Mouse (Mus musculus): Measurements from ENCODE around the gene Fhl2. TPM values are rescaled to one million over a fixed set of nuclear protein-coding genes. Genes with fewer than 3 reads are reported as not detected.
"Not testable (repeated sequence)": the region's sequence is repeated elsewhere in the genome, so short reads cannot be mapped to it uniquely, and the experiment has no call there.

Gene Fhl2
- polyA plus RNA-seq, 1 experiment from 2014 or later, result 29.0 TPM

GRCm38 (mm10) chr1:43199867-43200240 lies 3.1 kb upstream of the Fhl2 start:
- 90% methylated on average over 3 of the region's 3 CpGs for WGBS
- ATAC-seq (ENCODE audit: low read depth), result no peak

GRCm38 (mm10) chr1:43199210-43199866 lies 2.6 kb upstream of the Fhl2 start:
- no peak overlapping the region for H3K4me3 ChIP-seq (ENCODE audit: low read depth, low read length)
- H3K9me3 ChIP-seq (ENCODE audit: control insufficient read depth, low read length), result no peaks in the 10 kb centered on the region
- ATAC-seq (ENCODE audit: low read depth), result no peak
- no peaks in the 10 kb centered on the region for H3K27me3 ChIP-seq (ENCODE audit: control insufficient read depth, insufficient read depth, low read length)
- WGBS, result 95% methylated on average over 3 of the region's 3 CpGs
- H3K36me3 ChIP-seq (ENCODE audit: control insufficient read depth, insufficient read depth, low read length), result no peaks in the 10 kb centered on the region
- no peaks in the 10 kb centered on the region for H3K4me1 ChIP-seq (ENCODE audit: control insufficient read depth, insufficient read depth, low read length)
- no peak overlapping the region for H3K4me2 ChIP-seq (ENCODE audit: low read depth, low read length)
- no peak overlapping the region for H3K9ac ChIP-seq (replicated peaks; ENCODE audit: low read depth, low read length)
- H3K27ac ChIP-seq (ENCODE audit: low read depth, low read length), result no peak overlapping the region

More at GRCm38 (mm10) chr1:43199867-43200240, 3.1 kb upstream of the Fhl2 start:
- Histone ChIP-seq H3K27ac (ENCODE audit: low read depth, low read length) (no peak overlapping the region), H3K4me2 (ENCODE audit: low read depth, low read length) (no peak overlapping the region), H3K9ac (replicated peaks; ENCODE audit: low read depth, low read length) (no peak overlapping the region), H3K4me3 (ENCODE audit: low read depth, low read length) (no peak overlapping the region), H3K9me3 (ENCODE audit: control insufficient read depth, low read length) (no peaks in the 10 kb centered on the region), H3K4me1 (ENCODE audit: control insufficient read depth, insufficient read depth, low read length) (no peaks in the 10 kb centered on the region), H3K36me3 (ENCODE audit: control insufficient read depth, insufficient read depth, low read length) (no peaks in the 10 kb centered on the region), H3K27me3 (ENCODE audit: control insufficient read depth, insufficient read depth, low read length) (no peaks in the 10 kb centered on the region)

DNA sequence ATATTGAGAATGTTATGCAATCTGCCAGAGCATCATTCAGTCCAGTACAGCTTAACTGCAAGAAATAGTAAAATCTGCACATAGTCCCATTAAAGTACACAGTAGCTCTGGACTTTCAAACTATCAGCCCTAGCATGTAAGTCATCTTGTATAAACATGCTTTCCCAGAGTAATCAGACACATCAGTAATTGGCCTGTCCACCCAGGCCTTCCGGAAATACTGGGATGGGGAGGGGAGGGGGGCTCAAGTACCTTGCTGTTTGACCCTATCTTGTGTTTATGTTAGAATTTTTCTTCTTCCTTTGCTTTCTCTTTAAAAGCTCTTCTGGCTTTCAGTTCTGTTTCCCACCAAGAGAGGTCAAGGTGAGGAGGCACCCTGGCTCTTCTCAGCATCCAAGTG lies 725 bp downstream of the Fhl2 start:
- no peak for ATAC-seq (ENCODE audit: low read depth)
- H3K27ac ChIP-seq (ENCODE audit: low read depth, low read length), result no peak overlapping the region
- 77% methylated on average over 1 of the region's 1 CpGs for WGBS
- H3K4me2 ChIP-seq (ENCODE audit: low read depth, low read length), result no peak overlapping the region
- H3K36me3 ChIP-seq (ENCODE audit: control insufficient read depth, insufficient read depth, low read length), result no peaks in the 10 kb centered on the region
- H3K4me1 ChIP-seq (ENCODE audit: control insufficient read depth, insufficient read depth, low read length), result no peaks in the 10 kb centered on the region
- H3K4me3 ChIP-seq (ENCODE audit: low read depth, low read length), result no peak overlapping the region
- H3K27me3 ChIP-seq (ENCODE audit: control insufficient read depth, insufficient read depth, low read length), result no peaks in the 10 kb centered on the region
- H3K9me3 ChIP-seq (ENCODE audit: control insufficient read depth, low read length), result no peaks in the 10 kb centered on the region
- H3K9ac ChIP-seq (replicated peaks; ENCODE audit: low read depth, low read length), result no peak overlapping the region

- H3K36me3 ChIP-seq (ENCODE audit: control insufficient read depth, insufficient read depth, low read length), result no peaks in the 10 kb centered on the region
- H3K27ac ChIP-seq (ENCODE audit: low read depth, low read length), result no peak overlapping the region
- H3K4me2 ChIP-seq (ENCODE audit: low read depth, low read length), result no peak overlapping the region
- H3K9ac ChIP-seq (replicated peaks; ENCODE audit: low read depth, low read length), result no peak overlapping the region
- no peak overlapping the region for H3K4me3 ChIP-seq (ENCODE audit: low read depth, low read length)
- H3K9me3 ChIP-seq (ENCODE audit: control insufficient read depth, low read length), result no peaks in the 10 kb centered on the region
- H3K27me3 ChIP-seq (ENCODE audit: control insufficient read depth, insufficient read depth, low read length), result no peaks in the 10 kb centered on the region
- WGBS, result 93% methylated on average over 6 of the region's 6 CpGs
- no peaks in the 10 kb centered on the region for H3K4me1 ChIP-seq (ENCODE audit: control insufficient read depth, insufficient read depth, low read length)
- ATAC-seq (ENCODE audit: low read depth), result no peak
These were observed 3.4 kb downstream of the Fhl2 start for GRCm38 (mm10) chr1:43193423-43193822.

- Histone ChIP-seq H3K4me1 (ENCODE audit: control insufficient read depth, insufficient read depth, low read length) (no peaks in the 10 kb centered on the region), H3K27me3 (ENCODE audit: control insufficient read depth, insufficient read depth, low read length) (no peaks in the 10 kb centered on the region), H3K9me3 (ENCODE audit: control insufficient read depth, low read length) (no peaks in the 10 kb centered on the region), H3K36me3 (ENCODE audit: control insufficient read depth, insufficient read depth, low read length) (no peaks in the 10 kb centered on the region), H3K4me3 (ENCODE audit: low read depth, low read length) (no peak overlapping the region), H3K4me2 (ENCODE audit: low read depth, low read length) (no peak overlapping the region), H3K9ac (replicated peaks; ENCODE audit: low read depth, low read length) (no peak overlapping the region), H3K27ac (ENCODE audit: low read depth, low read length) (no peak overlapping the region)
- ATAC-seq (ENCODE audit: low read depth), result no peak
- WGBS, result 69% methylated on average over 10 of the region's 10 CpGs
These were observed 4.3 kb downstream of the Fhl2 start for GRCm38 (mm10) chr1:43192471-43192870.

- no peak overlapping the region for H3K9ac ChIP-seq (replicated peaks; ENCODE audit: low read depth, low read length)
- no peak for ATAC-seq (ENCODE audit: low read depth)
- H3K27ac ChIP-seq (ENCODE audit: low read depth, low read length), result no peak overlapping the region
- H3K4me3 ChIP-seq (ENCODE audit: low read depth, low read length), result no peak overlapping the region
- H3K36me3 ChIP-seq (ENCODE audit: control insufficient read depth, insufficient read depth, low read length), result no peaks in the 10 kb centered on the region
- 91% methylated on average over 8 of the region's 8 CpGs for WGBS
- H3K9me3 ChIP-seq (ENCODE audit: control insufficient read depth, low read length), result no peaks in the 10 kb centered on the region
- no peak overlapping the region for H3K4me2 ChIP-seq (ENCODE audit: low read depth, low read length)
- no peaks in the 10 kb centered on the region for H3K4me1 ChIP-seq (ENCODE audit: control insufficient read depth, insufficient read depth, low read length)
- no peaks in the 10 kb centered on the region for H3K27me3 ChIP-seq (ENCODE audit: control insufficient read depth, insufficient read depth, low read length)
These were observed 5.7 kb downstream of the Fhl2 start for GRCm38 (mm10) chr1:43191078-43191477.

DNA sequence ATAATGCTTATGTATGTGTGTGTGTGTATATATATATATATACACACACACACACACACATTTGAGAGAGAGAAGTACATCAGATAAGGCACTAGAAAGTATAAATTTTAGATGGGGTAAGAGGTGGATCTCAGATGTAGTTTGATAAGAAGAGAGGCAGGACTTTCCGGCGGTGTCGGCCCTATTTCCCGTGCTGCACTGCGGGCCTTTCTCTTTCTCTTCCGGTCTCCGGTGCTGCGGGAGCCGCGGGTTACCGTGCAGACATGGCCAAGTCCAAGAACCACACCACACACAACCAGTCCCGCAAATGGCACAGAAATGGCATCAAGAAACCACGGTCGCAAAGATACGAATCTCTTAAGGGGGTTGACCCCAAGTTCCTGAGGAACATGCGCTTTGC lies 7.9 kb downstream of the Fhl2 start:
- H3K9me3 ChIP-seq (ENCODE audit: control insufficient read depth, low read length); H3K27me3 ChIP-seq (ENCODE audit: control insufficient read depth, insufficient read depth, low read length); H3K9ac ChIP-seq (replicated peaks; ENCODE audit: low read depth, low read length); H3K4me1 ChIP-seq (ENCODE audit: control insufficient read depth, insufficient read depth, low read length); H3K4me2 ChIP-seq (ENCODE audit: low read depth, low read length); H3K36me3 ChIP-seq (ENCODE audit: control insufficient read depth, insufficient read depth, low read length); ATAC-seq (ENCODE audit: low read depth); H3K4me3 ChIP-seq (ENCODE audit: low read depth, low read length); H3K27ac ChIP-seq (ENCODE audit: low read depth, low read length): not testable (repeated sequence)
- 94% methylated on average over 11 of the region's 16 CpGs for WGBS

DNA sequence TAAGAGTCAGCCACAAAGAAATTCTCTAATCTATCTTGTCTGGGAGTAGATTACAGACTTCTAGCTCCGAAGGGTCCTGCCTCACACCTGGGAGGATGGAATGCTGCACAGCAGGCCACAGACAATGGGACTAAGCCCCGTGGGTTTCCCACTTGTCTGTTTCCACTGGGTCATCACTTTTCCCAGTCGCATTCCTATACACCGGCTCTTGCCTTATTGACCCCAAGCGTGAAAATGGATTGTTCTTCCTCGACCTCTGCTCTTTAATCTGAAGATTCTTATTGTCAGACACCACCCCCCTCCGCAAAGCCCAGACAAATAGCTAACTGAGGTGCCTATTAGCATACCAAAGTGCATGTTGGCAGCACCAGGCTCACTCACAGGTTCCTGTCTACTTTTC lies 10.4 kb downstream of the Fhl2 start:
- Histone ChIP-seq H3K4me2 (ENCODE audit: low read depth, low read length) (no peak overlapping the region), H3K4me1 (ENCODE audit: control insufficient read depth, insufficient read depth, low read length) (no peaks in the 10 kb centered on the region), H3K27me3 (ENCODE audit: control insufficient read depth, insufficient read depth, low read length) (no peaks in the 10 kb centered on the region), H3K4me3 (ENCODE audit: low read depth, low read length) (no peak overlapping the region), H3K9ac (replicated peaks; ENCODE audit: low read depth, low read length) (no peak overlapping the region), H3K36me3 (ENCODE audit: control insufficient read depth, insufficient read depth, low read length) (no peaks in the 10 kb centered on the region), H3K9me3 (ENCODE audit: control insufficient read depth, low read length) (no peaks in the 10 kb centered on the region), H3K27ac (ENCODE audit: low read depth, low read length) (no peak overlapping the region)
- no peak for ATAC-seq (ENCODE audit: low read depth)
- 10% methylated on average over 7 of the region's 7 CpGs for WGBS

- Histone ChIP-seq H3K4me1 (ENCODE audit: control insufficient read depth, insufficient read depth, low read length) (no peaks in the 10 kb centered on the region), H3K9me3 (ENCODE audit: control insufficient read depth, low read length) (no peaks in the 10 kb centered on the region), H3K9ac (replicated peaks; ENCODE audit: low read depth, low read length) (no peak overlapping the region), H3K27me3 (ENCODE audit: control insufficient read depth, insufficient read depth, low read length) (no peaks in the 10 kb centered on the region), H3K36me3 (ENCODE audit: control insufficient read depth, insufficient read depth, low read length) (no peaks in the 10 kb centered on the region), H3K4me2 (ENCODE audit: low read depth, low read length) (no peak overlapping the region), H3K4me3 (ENCODE audit: low read depth, low read length) (no peak overlapping the region), H3K27ac (ENCODE audit: low read depth, low read length) (no peak overlapping the region)
- ATAC-seq (ENCODE audit: low read depth), result no peak
- WGBS, result 89% methylated on average over 6 of the region's 6 CpGs
These were observed 15.9 kb downstream of the Fhl2 start for GRCm38 (mm10) chr1:43180912-43181311.

Measured in neural tube, embryonic 14.5 days (tissue).